Mouse (Mus musculus) v-Abl transformed pro-B cells (cell line): Measurements from ENCODE around the gene Tmem258.

Experiments
- in situ Hi-C, 2 experiments: fragments of 400-800 bp; cut with MboI; formaldehyde crosslinking; loops; one replicate each; pipeline ENCODE4 v1.15.1; 2025; ENCODE audit not compliant: unreplicated experiment in 2 of 2

The Tmem258 gene

DNA sequence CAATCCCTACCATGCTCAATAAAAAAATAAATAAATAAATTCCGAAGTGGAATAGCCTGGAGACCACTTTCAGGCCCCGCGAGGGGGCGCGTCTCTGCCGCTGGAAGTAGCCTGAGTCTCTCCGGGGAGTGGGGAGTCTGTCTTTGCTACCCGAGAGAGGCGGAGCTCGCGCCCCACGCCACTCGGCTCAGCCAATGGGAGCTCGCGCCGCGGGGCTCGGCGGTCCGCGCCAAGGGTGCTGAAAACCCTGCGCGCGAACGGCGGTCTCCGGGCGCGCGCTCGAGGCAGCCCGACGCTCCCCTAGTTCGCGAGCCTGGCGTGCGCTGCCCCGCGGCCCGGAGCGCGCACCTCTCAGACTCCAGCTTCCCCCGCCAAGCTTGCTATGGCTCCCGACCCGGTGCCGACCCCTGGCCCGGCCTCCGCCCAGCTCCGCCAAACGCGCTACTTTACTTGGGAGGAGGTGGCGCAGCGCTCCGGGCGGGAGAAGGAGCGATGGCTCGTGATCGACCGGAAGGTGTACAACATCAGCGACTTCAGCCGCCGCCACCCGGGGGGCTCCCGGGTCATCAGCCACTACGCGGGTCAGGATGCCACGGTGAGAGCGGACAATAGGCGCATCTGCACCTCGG is 21.0 kb upstream of the Tmem258 start, which contains the start of gene Fads1:
Gene Fads1 (plus strand): TSS at position 219 of the 629 bp plus-strand sequence.
- in situ Hi-C loops: loop anchor here in 1 of 2 experiments (10.0 to 25.0 kb wide), 3 partner anchors 148 to 1345 kb away; partner anchors contain the start of genes AC129217.1, Asrgl1, Bscl2 and Gng3

DNA sequence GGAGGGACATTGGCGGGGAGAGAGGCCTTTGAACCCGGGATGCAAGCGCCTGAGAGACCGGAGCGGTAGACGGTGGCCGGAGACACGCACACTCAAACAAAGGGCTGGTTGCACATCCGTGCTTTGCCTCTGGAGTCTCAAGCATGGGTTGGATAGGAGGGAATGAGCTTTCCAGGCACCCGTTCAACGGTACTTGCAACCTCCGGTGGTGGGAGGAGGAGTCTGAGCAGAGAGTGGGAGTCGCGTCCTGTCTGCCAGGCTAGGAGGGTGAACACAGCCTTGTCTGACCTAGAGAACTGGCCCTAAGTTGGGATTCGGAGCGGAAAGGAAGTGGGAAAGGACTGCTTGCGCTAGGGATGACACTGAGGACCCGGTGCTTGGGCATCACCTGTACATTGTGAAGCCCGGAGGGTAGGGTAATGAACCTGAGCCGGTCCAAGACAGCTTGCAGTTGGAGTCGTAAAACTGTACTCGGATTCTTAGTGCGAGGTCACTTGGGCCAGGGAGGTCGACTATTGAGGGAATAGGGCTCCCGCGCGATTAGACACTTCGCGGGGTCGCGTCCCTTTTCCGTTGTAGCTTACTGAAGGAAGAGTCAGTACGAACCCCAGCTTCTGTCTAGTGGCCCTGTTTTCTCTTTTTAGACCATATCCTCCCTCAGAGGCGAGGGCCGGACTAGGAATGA is 20.4 kb upstream of the Tmem258 start:
- in situ Hi-C loops: loop anchor here in 1 of 2 experiments (10.0 to 25.0 kb wide), 3 partner anchors 149 to 1346 kb away; partner anchors contain the start of genes AC129217.1, Asrgl1, Bscl2 and Gng3

DNA sequence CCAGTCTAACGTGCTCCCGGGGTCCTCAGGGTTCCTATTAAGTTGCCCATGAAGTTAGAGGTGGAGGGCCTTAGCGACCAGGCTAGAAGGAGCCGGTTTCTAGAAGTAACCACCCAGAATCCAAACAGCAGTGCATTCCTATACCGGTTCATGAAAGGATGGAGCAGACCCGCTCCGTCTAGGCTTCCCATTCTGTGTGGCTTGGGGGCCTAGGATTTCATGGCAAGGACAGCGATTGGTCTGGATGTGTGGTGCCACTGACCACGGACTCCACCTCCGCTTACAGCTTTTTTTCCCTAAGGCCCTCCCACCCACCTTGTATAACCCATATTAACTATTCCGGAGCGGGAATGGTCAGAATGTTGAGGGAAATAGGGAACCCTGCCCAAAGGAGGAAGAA is 19.7 kb upstream of the Tmem258 start:
- in situ Hi-C loops: loop anchor here in 1 of 2 experiments (10.0 to 25.0 kb wide), 3 partner anchors 149 to 1347 kb away; partner anchors contain the start of genes AC129217.1, Asrgl1, Bscl2 and Gng3

DNA sequence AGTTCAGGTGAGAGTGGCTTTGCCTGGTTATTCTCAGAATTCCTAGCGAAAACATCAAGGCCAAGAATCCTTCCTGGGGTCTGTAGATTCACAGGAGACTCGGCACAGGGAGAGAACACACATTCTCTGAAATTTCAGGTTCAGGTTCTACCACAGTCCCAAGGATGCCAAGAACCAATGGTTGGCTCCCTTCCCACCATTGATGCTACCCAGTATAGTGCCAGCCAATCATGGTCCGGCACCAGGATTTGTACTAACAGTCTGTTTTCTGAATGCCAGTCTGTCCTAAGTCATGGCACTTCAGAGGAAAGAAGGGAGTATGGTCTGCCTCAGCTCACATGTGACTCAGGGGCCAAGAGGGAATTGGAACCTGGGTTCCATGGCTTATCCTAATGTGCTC is 17.9 kb upstream of the Tmem258 start:
- in situ Hi-C loops: loop anchor here in 1 of 2 experiments (10.0 to 25.0 kb wide), 3 partner anchors 151 to 1349 kb away; partner anchors contain the start of genes AC129217.1, Asrgl1, Bscl2 and Gng3

DNA sequence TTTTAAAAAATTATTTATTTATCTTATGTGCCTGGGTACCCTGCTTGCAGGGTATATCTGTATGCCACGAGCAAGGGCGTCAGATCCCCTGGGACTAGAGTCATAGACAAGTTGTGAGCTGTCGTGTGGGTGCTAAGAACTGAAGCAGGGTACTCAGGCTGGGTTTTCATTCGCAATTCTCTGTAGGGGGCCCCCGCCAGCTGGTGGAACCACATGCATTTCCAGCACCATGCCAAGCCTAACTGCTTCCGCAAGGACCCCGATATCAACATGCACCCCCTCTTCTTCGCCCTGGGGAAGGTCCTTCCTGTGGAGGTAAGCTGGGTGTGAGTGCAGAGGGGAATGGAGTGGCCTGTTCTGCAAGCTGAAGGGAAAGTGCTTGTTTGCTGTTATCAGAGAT is 17.2 kb upstream of the Tmem258 start:
- in situ Hi-C loops: loop anchor here in 1 of 2 experiments (10.0 to 25.0 kb wide), 3 partner anchors 152 to 1349 kb away; partner anchors contain the start of genes AC129217.1, Asrgl1, Bscl2 and Gng3

DNA sequence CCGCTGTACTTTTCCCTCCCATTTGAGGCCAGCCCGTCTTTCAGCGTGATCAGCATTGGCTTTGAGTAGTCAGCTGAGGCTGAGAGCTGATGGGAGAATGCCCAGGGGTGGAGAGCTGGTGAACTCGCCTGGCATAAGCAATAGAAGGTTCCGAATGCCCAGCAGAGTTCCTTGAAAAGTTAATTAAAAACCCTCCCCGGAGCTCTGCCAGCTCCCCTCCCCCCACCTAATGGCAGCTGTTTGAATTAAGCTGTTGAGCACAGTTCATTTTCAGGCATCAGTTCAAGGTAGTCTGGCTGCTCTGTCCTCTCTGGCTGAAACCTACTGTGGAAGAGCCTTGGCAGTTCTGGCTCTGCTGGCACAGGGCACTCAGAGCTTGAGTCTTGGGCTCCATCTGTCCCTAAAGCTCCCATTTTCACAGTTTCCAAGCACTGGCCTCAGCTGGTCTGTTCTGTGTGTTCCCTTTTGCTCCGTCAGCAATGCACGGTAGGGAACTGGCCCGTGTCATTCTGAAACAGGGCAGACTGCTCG is 15.5 kb upstream of the Tmem258 start:
- in situ Hi-C loops: loop anchor here in 1 of 2 experiments (10.0 to 25.0 kb wide), 3 partner anchors 154 to 1351 kb away; partner anchors contain the start of genes AC129217.1, Asrgl1, Bscl2 and Gng3

DNA sequence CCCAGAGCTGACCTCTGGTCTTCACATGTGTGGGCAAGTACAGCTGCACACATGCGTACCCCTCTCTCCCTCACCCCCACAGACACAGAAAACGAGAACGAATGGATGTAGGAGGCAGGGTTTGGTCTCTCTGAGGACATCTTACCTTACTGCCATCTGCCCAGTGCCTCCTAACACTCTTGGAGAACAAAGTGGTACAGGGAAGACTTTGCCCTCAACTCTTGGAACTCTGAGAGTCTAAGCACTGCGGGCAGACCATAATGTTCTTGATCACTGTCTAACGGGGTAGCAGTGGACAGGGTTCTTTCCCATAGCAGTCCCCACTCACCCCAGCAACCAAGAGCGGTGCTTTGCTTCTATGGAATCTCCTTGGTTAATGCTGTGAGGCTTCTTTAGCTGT is 14.8 kb upstream of the Tmem258 start:
- in situ Hi-C loops: loop anchor here in 1 of 2 experiments (10.0 to 25.0 kb wide), 3 partner anchors 154 to 1352 kb away; partner anchors contain the start of genes AC129217.1, Asrgl1, Bscl2 and Gng3

DNA sequence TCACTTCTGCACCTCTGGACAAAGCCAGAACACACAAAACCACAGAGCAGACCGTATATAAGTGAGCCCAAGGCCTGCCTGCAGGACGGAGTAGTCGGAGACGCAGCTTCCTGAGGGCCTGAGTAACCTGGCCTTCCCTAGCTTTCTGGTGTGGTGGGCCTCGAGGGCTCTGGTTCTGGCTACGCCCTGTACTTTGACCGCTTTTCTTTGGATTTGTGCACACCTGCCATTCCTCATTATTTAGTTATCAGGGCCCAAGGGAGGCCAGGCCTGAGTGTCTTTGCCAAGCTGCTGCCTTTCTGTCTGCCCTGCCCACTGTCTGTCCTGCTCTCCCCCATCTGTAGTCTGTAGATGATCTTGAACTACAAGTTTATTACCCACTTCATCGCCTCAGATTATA is 13.9 kb upstream of the Tmem258 start:
- in situ Hi-C loops: loop anchor here in 1 of 2 experiments (10.0 to 25.0 kb wide), 3 partner anchors 155 to 1353 kb away; partner anchors contain the start of genes AC129217.1, Asrgl1, Bscl2 and Gng3

DNA sequence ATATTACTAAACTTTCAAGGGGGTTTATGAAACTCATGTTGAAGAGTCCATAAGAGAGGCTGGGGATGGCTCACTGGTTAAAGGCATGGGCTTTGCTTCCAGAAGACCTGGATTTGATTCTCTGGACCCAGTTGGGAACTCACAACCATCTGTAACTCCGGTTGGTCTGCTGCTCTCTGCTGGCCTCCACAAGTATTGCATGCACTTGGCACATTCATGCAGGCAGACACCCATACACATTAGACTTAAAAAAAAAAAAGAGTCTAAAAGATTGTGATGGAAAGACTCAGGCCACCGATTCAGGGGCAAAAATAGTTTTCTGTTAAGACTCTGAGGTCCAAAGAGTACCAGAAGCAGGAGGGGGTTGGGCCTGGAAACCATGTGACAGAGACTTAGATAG is 13.0 kb upstream of the Tmem258 start:
- in situ Hi-C loops: loop anchor here in 1 of 2 experiments (25.0 kb wide), 2 partner anchors 1053 to 1353 kb away; partner anchors contain the start of genes AC129217.1, Asrgl1, Bscl2 and Gng3

DNA sequence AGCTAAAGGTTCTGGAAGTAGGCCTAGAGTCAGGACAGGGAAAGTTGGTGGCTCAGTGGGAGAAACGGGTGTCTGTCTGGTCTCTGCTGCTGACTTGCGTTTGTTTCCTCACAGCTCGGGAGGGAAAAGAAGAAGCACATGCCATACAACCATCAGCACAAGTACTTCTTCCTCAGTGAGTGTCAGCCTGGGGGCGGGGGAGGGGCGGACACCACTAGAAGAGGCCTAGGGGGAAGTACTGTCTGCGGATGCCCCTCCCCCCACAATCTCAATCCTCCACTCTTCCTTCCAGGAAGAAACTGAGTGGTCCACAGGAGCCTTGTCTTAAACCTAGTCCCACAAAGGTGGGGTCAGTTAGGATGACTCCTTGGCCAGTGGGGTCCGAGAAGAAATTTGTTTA is 12.5 kb upstream of the Tmem258 start:
- in situ Hi-C loops: loop anchor here in 1 of 2 experiments (25.0 kb wide), 2 partner anchors 1054 to 1354 kb away; partner anchors contain the start of genes AC129217.1, Asrgl1, Bscl2 and Gng3

DNA sequence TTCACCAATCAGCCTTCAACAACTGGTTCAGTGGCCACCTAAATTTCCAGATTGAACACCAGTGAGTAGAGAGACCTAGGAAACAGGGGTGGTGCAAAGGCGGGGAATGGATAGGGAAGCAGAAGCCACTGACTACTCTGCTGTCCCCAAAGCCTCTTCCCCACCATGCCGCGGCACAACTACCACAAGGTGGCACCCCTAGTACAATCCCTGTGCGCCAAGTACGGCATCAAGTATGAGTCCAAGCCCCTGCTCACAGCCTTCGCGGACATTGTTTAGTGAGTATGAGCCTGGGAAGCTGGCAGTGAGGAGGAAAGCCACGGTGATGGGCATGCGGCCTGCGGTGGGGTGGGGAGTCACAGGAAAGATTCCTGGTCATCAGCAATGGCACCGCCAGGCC is 9.5 kb upstream of the Tmem258 start:
- in situ Hi-C loops: loop anchor here in 1 of 2 experiments (25.0 kb wide), 2 partner anchors 1057 to 1357 kb away; partner anchors contain the start of genes AC129217.1, Asrgl1, Bscl2 and Gng3

DNA sequence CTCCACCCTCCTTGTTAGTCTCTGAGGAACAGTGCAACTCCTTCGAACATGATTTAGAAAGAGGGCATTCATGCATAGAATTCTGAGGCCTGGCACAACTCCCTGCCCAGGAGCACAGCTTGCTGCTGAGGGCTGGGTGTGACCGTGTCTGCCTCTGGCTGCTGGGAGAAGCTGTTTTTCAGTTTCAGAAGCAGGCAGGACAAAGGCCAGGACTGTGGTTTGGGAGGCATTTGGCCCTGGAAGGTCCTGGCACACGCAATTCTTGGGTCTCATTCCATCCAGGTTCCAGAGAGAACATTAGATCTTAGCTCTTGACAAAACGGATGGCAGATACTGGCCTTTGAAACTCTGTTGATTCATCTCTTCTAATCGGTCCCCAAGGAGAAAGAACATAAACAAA is 8.6 kb upstream of the Tmem258 start:
- in situ Hi-C loops: loop anchor here (5.0 to 25.0 kb wide), 4 partner anchors 158 to 1358 kb away; partner anchors contain the start of genes AC129217.1 (in 1 of the 2), Asrgl1 (in 1 of the 2), Best1 (in 1 of the 2) and Bscl2 (in 1 of the 2)

DNA sequence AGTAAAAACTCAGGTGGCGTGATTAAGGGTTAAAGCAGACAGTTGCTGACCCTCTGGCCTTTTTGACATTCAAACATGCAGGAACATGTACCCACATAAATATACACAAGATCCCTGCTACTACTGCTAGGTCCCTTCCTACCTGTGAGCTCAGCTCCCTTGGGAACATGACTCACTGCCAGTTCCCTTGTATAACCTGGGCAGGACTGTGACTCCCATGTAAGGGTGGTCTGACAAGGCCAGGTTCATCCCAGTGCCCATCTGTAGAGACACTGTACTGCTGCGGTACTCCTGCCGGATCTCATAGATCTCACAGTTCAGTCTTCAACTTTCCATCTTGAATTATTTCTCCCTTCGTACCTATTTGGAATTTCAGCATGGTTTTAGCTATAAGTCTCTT is 6.7 kb upstream of the Tmem258 start:
- in situ Hi-C loops: loop anchor here (5.0 to 25.0 kb wide), 4 partner anchors 160 to 1360 kb away; partner anchors contain the start of genes AC129217.1 (in 1 of the 2), Asrgl1 (in 1 of the 2), Best1 (in 1 of the 2) and Bscl2 (in 1 of the 2)

DNA sequence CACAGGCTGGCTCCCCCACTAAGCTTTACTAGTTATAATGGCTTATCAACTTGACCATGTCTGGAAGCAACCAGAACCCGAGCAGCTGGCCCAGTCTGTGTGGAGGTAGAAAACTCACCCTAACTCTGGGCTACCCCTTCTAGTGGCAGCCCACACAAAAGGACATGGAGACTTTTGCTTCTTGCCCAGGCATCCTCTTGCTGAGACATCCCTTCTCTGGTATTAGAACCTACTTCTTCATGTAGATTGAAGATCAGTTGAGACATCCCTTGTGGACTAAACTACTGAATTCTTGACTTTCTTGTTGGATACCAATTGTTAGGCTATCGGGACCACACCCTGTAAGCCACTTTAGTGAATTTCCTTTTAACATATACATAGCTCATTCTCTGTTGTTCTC is 5.5 kb upstream of the Tmem258 start:
- in situ Hi-C loops: loop anchor here (5.0 to 25.0 kb wide), 4 partner anchors 161 to 1361 kb away; partner anchors contain the start of genes AC129217.1 (in 1 of the 2), Asrgl1 (in 1 of the 2), Best1 (in 1 of the 2) and Bscl2 (in 1 of the 2)

DNA sequence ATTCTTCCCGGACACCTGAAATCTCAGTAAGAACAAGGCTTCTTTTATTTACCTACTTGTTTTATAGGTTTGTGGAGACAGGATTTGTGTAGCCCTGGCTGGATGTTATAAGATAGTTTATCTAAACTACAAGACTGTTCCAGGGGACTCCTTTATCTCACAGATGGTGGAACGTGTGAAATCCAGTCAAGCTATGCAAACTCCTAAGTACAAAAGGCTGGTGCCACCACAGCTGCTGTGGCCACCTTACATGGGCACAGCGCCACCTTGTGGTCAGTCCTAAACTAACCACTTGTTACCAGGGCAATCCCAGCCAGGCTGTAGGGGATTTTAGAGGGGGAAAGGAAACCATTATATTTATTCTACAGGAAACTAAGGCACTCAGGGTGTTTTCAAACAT is 5.1 kb upstream of the Tmem258 start:
- in situ Hi-C loops: loop anchor here (5.0 to 25.0 kb wide), 4 partner anchors 161 to 1361 kb away; partner anchors contain the start of genes AC129217.1 (in 1 of the 2), Asrgl1 (in 1 of the 2), Best1 (in 1 of the 2) and Bscl2 (in 1 of the 2)

DNA sequence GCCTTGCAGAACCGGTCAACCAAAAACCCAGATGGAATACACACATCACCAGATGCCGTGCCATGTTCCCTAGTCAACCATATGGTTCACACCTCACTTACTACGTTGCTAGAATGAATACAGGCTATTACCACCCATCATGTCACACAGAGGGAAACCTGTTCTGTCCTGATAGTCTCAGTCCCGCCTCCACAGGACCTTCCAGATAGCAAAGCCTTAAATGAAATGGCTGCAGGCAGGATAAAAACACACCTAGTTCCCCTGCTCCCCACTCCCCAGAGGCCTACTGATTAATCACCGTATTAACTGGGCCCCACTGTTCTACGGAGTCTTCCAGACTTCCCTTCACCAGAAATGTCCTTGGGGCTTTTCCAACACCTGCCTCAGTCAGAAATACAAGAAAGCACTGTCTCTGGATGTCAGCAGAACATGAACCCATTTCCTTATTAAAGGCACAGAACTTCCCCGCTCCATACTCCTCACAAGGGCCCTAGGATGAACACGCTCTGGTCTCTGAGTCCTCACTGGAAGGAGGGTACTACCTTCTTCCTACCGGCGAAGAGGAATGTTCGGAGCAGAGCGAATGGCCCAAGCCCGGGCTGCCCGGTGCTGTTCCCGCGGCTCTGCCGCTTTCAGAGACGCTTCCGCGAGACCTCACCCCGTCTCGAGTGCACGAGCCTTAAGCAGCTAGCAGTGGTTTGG is 517 bp upstream of the Tmem258 start:
- in situ Hi-C loops: loop anchor here (5.0 to 25.0 kb wide), 4 partner anchors 201 to 1491 kb away; partner anchors contain the start of genes Best1 (in 1 of the 2), Incenp (in 1 of the 2), Rab3il1 (in 1 of the 2) and Slc3a2 (in 1 of the 2)

DNA sequence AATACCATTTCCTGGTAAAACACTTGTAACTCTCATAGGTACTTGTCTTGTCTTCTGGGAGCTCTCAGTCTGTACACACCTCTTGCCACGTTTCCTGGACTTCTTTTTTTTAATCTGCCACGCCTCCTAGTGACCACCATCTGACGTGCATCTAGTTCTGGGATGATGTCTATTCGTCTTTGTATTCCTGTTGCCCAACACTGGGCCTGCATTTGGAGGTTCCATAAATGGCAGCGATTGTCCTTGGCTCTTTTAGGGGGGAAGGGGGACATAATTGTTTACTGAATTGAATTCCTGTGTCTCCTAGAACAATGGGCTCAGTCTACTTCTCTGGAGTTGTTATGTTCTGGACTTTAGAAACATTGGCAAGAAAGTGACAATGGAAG is 795 bp downstream of the Tmem258 start:
- in situ Hi-C loops: loop anchor here (5.0 to 25.0 kb wide), 4 partner anchors 202 to 1492 kb away; partner anchors contain the start of genes Best1 (in 1 of the 2), Incenp (in 1 of the 2), Rab3il1 (in 1 of the 2) and Slc3a2 (in 1 of the 2)

DNA sequence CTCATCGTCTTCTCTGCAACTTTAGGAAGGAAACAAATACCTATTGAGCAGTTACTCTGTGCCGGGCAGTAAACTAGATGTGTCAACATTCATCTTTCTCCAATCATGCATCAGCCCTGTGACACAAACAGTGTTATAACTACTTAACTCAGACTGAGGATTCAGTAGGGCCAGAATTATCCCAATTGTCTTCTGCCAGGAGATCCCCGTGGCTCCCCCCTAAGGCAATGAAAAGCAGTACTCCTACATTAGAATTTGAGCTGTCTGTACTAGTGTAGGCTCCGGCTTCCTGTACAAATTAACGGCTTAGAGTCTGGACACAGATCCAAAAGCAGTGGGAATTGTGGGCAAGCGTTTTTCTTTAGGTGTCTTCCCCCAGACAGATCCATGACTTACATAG is 1.2 kb downstream of the Tmem258 start:
- in situ Hi-C loops: loop anchor here in 1 of 2 experiments (25.0 kb wide), 1 partner anchor 1493 kb away; the partner anchor contains the start of gene Slc3a2
